Mouse (Mus musculus) heart, adult 2 months (tissue): ENCODE measurements at regions not wholly inside any gene's neighbourhood (a gene's known extent, or its start where the extent isn't known, plus 50 kb on each side); places are given as distances from the start of the nearest gene placed in this dataset.

ENCODE experiments used
- DNase-seq, 2 experiments: peaks; one replicate each; pipeline ENCODE4 v3.0.0; 2021
- H3K27ac ChIP-seq: fragments of 200-600 bp; 2 replicates; pipeline ENCODE4 v1.8.1; 2022
- H3K27me3 ChIP-seq: fragments of 200-500 bp; 2 replicates; pipeline ENCODE4 v1.6.1; 2012; ENCODE audit warnings: mild to moderate bottlenecking, low read length, inconsistent platforms, mixed read lengths; ENCODE audit not compliant: control insufficient read depth, insufficient read depth
- H3K36me3 ChIP-seq: fragments of 200-500 bp; 2 replicates; pipeline ENCODE4 v1.6.1; 2012; ENCODE audit warnings: low read length, inconsistent platforms; ENCODE audit not compliant: control insufficient read depth, insufficient read depth
- H3K4me1 ChIP-seq: fragments of 200-500 bp; 2 replicates; pipeline ENCODE4 v1.6.1; 2011; ENCODE audit warnings: low read length; ENCODE audit not compliant: control insufficient read depth, insufficient read depth
- H3K4me3 ChIP-seq: fragments of 200-600 bp; 2 replicates; pipeline ENCODE4 v1.8.1; 2022
- H3K79me2 ChIP-seq: fragments of 200-500 bp; replicated peaks from 2 replicates; pipeline ENCODE4 v1.6.1; 2012; ENCODE audit warnings: mild to moderate bottlenecking, inconsistent platforms, low read length, moderate library complexity, mixed read lengths; ENCODE audit not compliant: control insufficient read depth, insufficient read depth
- H3K9ac ChIP-seq: fragments of 200-500 bp; 2 replicates; pipeline ENCODE4 v1.6.1; 2012; ENCODE audit warnings: low read depth, mild to moderate bottlenecking, control low read depth, inconsistent platforms, low read length, mixed read lengths
- CTCF ChIP-seq: fragments of 200-600 bp; IDR thresholded peaks from 2 replicates; pipeline ENCODE4 v1.8.1; 2022; ENCODE audit warnings: antibody characterized with exemption, mild to moderate bottlenecking, moderate library complexity
- EP300 ChIP-seq: fragments of 200-500 bp; IDR thresholded peaks from 2 replicates; pipeline ENCODE4 v1.6.1; 2011; ENCODE audit warnings: low read depth, low read length, control low read depth; ENCODE audit not compliant: insufficient read depth
- POLR2A ChIP-seq: fragments of 200-500 bp; IDR thresholded peaks from 2 replicates; pipeline ENCODE4 v1.6.1; 2011; ENCODE audit warnings: mild to moderate bottlenecking, low read depth, low read length, control low read depth; ENCODE audit not compliant: insufficient read depth
- WGBS: fragments of 180-500 bp; shearing (Covaris S2); methylation state at CpG from one replicate; pipeline ENCODE4 v1.1.7; 2018; 5-methylcytosine and 5-hydroxymethylcytosine counted together
- intact Hi-C: fragments of 180-260 bp; cut with DNase I; formaldehyde crosslinking; loops from one replicate; pipeline ENCODE4 v1.15.1; 2025

DNA sequence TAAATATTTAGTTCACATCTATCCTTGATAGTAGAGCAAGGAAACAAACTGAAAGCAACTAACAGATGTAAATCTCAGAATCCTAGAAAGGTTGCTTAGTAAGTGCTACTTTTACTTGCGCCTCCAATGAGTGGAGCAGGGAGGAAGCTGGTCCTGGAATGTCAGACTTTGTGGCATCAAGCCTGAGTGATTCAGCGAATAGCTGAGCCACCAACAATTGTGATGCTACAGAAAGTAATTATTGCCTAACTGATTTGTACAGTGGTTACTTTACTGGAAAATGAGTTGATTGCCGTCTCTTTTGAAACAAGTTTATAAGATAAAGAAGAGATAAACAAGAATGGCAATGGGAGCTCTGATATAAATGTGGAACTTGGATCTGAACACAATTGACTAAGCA lies 173.9 kb upstream of the Clnk start:
- no peak overlapping the region for H3K27ac ChIP-seq
- no peaks in the 10 kb centered on the region for H3K27me3 ChIP-seq
- no peak overlapping the region for H3K4me3 ChIP-seq
- H3K79me2 ChIP-seq: no peaks in the 10 kb centered on the region
- WGBS: 69% methylated on average over 3 of the region's 3 CpGs
- DNase-seq: no peak
- no peaks in the 10 kb centered on the region for H3K36me3 ChIP-seq
- TF ChIP-seq EP300 (no peak), CTCF (no peak), POLR2A (no peak)
- H3K9ac ChIP-seq: no peak overlapping the region
- intact Hi-C loops: no loop called here
- H3K4me1 ChIP-seq: no peaks in the 10 kb centered on the region

DNA sequence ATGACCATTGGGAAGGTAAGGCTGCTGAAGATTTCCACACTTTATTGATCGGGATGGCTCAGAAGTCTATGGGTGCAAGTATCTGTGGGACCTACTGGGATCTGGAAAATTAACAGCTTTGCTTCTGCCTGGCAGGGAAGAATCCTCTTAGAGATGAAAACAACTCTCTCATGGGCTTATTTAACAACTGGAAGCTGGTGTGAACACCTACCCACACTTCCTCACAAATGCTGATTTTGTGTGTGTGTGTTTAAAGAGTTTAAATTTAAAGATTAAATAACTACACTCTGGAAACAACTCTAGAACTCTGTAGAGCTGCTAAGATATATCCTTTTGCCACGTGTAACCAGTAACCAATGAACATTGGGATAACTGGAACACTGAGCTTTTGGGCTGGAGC lies 172.5 kb upstream of the Clnk start:
- no peak overlapping the region for H3K27ac ChIP-seq
- H3K4me3 ChIP-seq: no peak overlapping the region
- intact Hi-C loops: no loop called here
- no peak overlapping the region for H3K9ac ChIP-seq
- DNase-seq: no peak
- no peaks in the 10 kb centered on the region for H3K27me3 ChIP-seq
- H3K79me2 ChIP-seq: no peaks in the 10 kb centered on the region
- no peaks in the 10 kb centered on the region for H3K36me3 ChIP-seq
- TF ChIP-seq POLR2A (no peak), EP300 (no peak), CTCF (no peak)
- H3K4me1 ChIP-seq: no peaks in the 10 kb centered on the region
- WGBS: 63% methylated on average over 2 of the region's 2 CpGs

DNA sequence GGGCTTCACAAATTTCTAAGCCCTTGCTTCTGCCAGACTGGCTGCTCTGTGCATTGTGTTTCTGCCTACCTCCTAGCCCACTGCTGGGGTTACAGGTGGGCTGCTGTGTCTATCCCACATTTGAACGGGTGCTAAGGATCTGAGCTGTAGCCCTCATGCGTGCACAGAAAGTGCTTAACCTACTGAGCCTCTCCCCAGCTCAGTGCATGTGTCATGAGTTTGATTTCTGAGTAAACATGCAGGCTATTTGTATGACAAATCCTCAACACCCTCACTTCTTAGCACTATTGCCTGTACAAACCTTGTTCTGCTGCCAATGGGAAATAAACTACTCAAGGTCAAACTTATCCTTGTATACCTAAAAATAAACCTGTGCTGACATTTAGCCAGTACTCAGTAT lies 163.9 kb upstream of the Clnk start:
- H3K27ac ChIP-seq: no peak overlapping the region
- intact Hi-C loops: no loop called here
- 59% methylated on average over 2 of the region's 2 CpGs for WGBS
- DNase-seq: no peak
- H3K36me3 ChIP-seq: no peaks in the 10 kb centered on the region
- H3K27me3 ChIP-seq: no peaks in the 10 kb centered on the region
- H3K4me1 ChIP-seq: peaks cover 2% of the 10 kb centered on the region; the same call in 1 of the 2 replicates
- no peaks in the 10 kb centered on the region for H3K79me2 ChIP-seq
- TF ChIP-seq CTCF (no peak), POLR2A (no peak), EP300 (no peak)
- H3K4me3 ChIP-seq: no peak overlapping the region
- no peak overlapping the region for H3K9ac ChIP-seq

DNA sequence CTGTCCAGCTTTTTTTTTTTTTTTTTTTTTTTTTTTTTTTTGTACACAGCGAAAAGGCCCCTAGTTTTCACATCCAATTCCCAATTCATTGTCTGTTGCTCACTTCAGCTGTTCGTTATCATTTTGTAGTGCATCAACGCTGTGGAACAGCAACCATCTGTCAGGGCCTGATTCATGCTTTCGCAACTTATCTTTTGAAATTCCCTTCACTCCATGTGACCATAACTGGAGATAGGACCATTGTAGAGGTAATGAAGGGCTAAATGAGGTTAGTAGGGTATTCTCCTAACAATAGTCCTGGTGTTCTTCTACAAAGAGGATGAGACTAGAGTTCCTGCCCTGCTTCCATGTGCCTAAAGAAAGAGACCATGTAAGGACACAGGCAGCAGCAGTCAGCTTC lies 146.6 kb upstream of the Clnk start:
- H3K9ac ChIP-seq: no peak overlapping the region
- DNase-seq: peak in 1 of 2 experiments; percentile 6
- no peaks in the 10 kb centered on the region for H3K36me3 ChIP-seq
- no peak for TF ChIP-seq CTCF
- TF ChIP-seq EP300: no peak
- TF ChIP-seq POLR2A: no peak
- 77% methylated on average over 4 of the region's 4 CpGs for WGBS
- no peaks in the 10 kb centered on the region for H3K27me3 ChIP-seq
- no peaks in the 10 kb centered on the region for H3K4me1 ChIP-seq
- intact Hi-C loops: no loop called here
- H3K79me2 ChIP-seq: no peaks in the 10 kb centered on the region
- H3K4me3 ChIP-seq: no peak overlapping the region
- H3K27ac ChIP-seq: no peak overlapping the region

DNA sequence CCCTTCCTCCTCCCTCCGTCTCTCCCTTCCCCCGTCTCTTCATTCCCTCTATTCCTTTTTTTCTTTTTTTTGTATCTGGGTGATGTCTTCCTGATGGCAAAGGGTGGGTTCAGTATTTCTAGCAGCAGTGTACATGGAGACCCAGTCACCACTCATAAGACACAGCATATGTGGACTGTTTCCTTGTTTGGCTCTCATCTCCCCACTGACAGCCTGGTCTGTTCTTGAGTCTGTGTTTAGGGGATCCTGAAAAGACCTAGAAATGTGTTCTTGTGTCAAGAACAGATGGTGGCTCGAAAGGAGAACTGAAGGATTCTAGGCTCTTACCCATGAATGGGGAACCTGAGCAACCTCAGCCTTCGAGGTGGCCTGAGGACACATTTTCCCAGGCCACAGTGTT lies 124.0 kb upstream of the Clnk start:
- Histone ChIP-seq H3K4me3 (no peak overlapping the region), H3K27ac (no peak overlapping the region), H3K27me3 (no peaks in the 10 kb centered on the region), H3K9ac (no peak overlapping the region), H3K36me3 (no peaks in the 10 kb centered on the region), H3K79me2 (no peaks in the 10 kb centered on the region), H3K4me1 (no peaks in the 10 kb centered on the region)
- intact Hi-C loops: no loop called here
- no peak for DNase-seq
- WGBS: 71% methylated on average over 4 of the region's 4 CpGs
- TF ChIP-seq POLR2A (no peak), EP300 (no peak), CTCF (no peak)

DNA sequence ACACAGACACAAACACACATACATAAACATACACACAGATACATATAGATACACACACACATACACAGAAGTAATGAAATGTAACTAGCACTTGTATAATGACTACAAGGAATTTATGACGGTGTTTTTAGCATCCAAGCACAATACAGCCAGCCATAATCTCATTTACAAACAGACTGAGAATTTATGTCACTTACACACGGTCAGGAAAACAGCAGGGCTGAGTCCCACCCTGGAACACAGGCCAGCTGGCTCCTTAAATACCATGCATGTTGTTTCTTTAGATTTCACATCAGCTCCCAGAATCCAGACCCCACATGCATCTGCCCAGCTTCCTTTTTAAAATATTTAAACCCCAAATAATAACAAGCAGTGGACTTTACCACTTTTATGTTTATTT lies 123.1 kb upstream of the Clnk start:
- H3K79me2 ChIP-seq: no peaks in the 10 kb centered on the region

More for the DNA sequence above, 123.1 kb upstream of the Clnk start:
- intact Hi-C loops: no loop called here
- Histone ChIP-seq H3K27me3 (no peaks in the 10 kb centered on the region), H3K4me1 (no peaks in the 10 kb centered on the region), H3K4me3 (no peak overlapping the region), H3K27ac (no peak overlapping the region), H3K36me3 (no peaks in the 10 kb centered on the region), H3K9ac (no peak overlapping the region)
- 28% methylated on average over 2 of the region's 2 CpGs for WGBS
- TF ChIP-seq CTCF (no peak), POLR2A (no peak), EP300 (no peak)
- DNase-seq: no peak
